Mouse (Mus musculus) erythroblast, embryonic 14.5 days (primary cell): ENCODE results near the gene Vps13d.

Source experiments
- GATA1 ChIP-seq: IDR thresholded peaks from 2 replicates; pipeline ENCODE4 v1.6.1; 2012; ENCODE audit warnings: low read length, inconsistent platforms, mixed read lengths
- TAL1 ChIP-seq: IDR thresholded peaks from 3 replicates; pipeline ENCODE4 v1.6.1; 2012; ENCODE audit warnings: low read length, inconsistent platforms, mixed read lengths

- TF ChIP-seq TAL1 (no peak), GATA1 (no peak)
Observed at GRCm38 (mm10) chr4:145058749-145059442, 135.9 kb downstream of the Vps13d start.
